Mouse (Mus musculus) liver, postnatal 0 days (tissue): ENCODE results near the gene Sez6l. TPM values are rescaled to one million over a fixed set of nuclear protein-coding genes. Genes with fewer than 3 reads are reported as not detected.

Experiments used
- ATAC-seq: fragments of 200-750 bp; cut with Nextera tagmentation; 2 replicates; pipeline ENCODE4 v1.8.0; 2017; ENCODE audit warnings: mild to moderate bottlenecking, moderate library complexity
- DNase-seq: peaks from one replicate; pipeline ENCODE4 v3.0.0-alpha.2; 2016
- H3K27ac ChIP-seq: fragments of 300-500 bp; sonication (generic); 2 replicates; pipeline ENCODE4 v1.5.1; 2014; ENCODE audit warnings: antibody characterized with exemption, moderate library complexity, mild to moderate bottlenecking, low read depth
- H3K27me3 ChIP-seq: fragments of 300-500 bp; sonication (generic); 2 replicates; pipeline ENCODE4 v1.6.1; 2014; ENCODE audit warnings: low read length, control low read depth, mixed read lengths; ENCODE audit not compliant: insufficient read depth
- H3K36me3 ChIP-seq: fragments of 300-500 bp; sonication (generic); replicated peaks from 2 replicates; pipeline ENCODE4 v1.6.1; 2014; ENCODE audit warnings: mild to moderate bottlenecking, control low read depth, low read length, moderate library complexity, mixed read lengths; ENCODE audit not compliant: insufficient read depth
- H3K4me1 ChIP-seq: fragments of 300-500 bp; sonication (generic); 2 replicates; pipeline ENCODE4 v1.6.1; 2014; ENCODE audit warnings: antibody characterized with exemption, mild to moderate bottlenecking, control low read depth; ENCODE audit not compliant: insufficient read depth
- H3K4me2 ChIP-seq: fragments of 300-500 bp; sonication (generic); 2 replicates; pipeline ENCODE4 v1.6.1; 2014; ENCODE audit warnings: low read depth, mild to moderate bottlenecking, low read length, moderate library complexity, mixed read lengths
- H3K4me3 ChIP-seq: fragments of 300-500 bp; sonication (generic); 2 replicates; pipeline ENCODE4 v1.5.1; 2014; ENCODE audit warnings: low read depth, low read length
- H3K9ac ChIP-seq: fragments of 300-500 bp; sonication (generic); replicated peaks from 2 replicates; pipeline ENCODE4 v1.6.1; 2014; ENCODE audit warnings: mild to moderate bottlenecking, moderate library complexity
- H3K9me3 ChIP-seq: fragments of 300-500 bp; sonication (generic); 2 replicates; pipeline ENCODE4 v1.6.1; 2016; ENCODE audit warnings: mild to moderate bottlenecking, control low read depth, low read length, mixed read lengths
- CTCF ChIP-seq: sonication (generic); IDR thresholded peaks from 2 replicates; pipeline ENCODE4 v1.5.1; 2016; ENCODE audit warnings: antibody characterized with exemption, low read depth
- EP300 ChIP-seq: IDR thresholded peaks from 2 replicates; pipeline ENCODE4 v1.6.1; 2016; ENCODE audit warnings: antibody characterized with exemption, low read depth, mild to moderate bottlenecking
- WGBS: fragments of 180-500 bp; shearing (Covaris S2); extraction: QIAGEN DNeasy Blood & Tissue Kit; methylation state at CpG from one replicate; pipeline ENCODE4 v1.1.7; 2014; ENCODE audit not compliant: insufficient replicate concordance; 5-methylcytosine and 5-hydroxymethylcytosine counted together
- polyA plus RNA-seq: library from polyadenylated mRNA; unstranded; fragments of >200 nt; fragmentation: Nextera tagmentation; extraction: Ambion mirVana; gene quantifications from 2 replicates; pipeline ENCODE4 v1.2.1, GENCODE M21; 2015

Gene Sez6l
- polyA plus RNA-seq, 1 experiment from 2014 or later = not detected

DNA sequence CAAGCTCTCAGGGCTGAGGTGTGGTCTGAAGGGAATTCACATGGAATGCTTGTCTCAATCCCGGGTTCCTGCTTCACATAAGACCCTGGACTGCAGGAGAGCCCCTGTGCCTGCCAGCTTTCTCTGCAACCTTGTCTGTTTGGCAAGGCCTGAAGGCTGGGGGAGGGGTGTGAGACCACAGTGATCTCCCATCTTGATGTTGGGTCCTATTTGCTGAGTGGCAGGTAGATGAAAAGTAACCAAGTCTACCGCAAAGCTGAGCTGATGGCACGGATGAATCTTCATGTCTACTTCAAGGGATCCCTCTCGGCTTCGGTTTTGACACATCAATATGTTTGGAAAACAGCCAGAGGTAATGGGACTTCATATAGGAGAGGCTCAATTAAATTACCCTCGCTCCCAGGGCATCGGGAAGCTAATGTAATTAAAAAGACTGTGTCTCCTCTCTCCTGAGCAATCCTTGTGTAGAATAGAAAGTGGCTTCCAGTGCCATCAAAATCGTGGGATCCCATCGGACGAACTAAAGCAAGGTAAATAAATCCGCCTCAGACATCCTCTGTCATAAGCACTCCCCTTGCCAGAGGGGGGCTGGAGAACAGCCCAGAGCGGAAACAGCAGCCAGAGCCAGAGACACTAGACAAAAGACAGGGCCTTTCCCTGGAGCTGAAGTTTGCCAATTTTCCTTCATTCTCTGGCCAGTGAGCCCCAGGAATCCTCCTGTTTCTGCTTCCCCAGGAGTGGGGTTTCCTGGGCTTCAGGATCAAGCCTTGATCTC is 28.0 kb downstream of the Sez6l start:
- no peak for ATAC-seq
- no peaks in the 10 kb centered on the region for H3K9me3 ChIP-seq
- 59% methylated on average over 12 of the region's 12 CpGs for WGBS
- no peaks in the 10 kb centered on the region for H3K4me1 ChIP-seq
- H3K9ac ChIP-seq = no peak overlapping the region
- H3K27me3 ChIP-seq = no peaks in the 10 kb centered on the region
- no peak for TF ChIP-seq EP300
- no peak for TF ChIP-seq CTCF
- H3K4me2 ChIP-seq = no peak overlapping the region
- H3K4me3 ChIP-seq = no peak overlapping the region
- H3K27ac ChIP-seq = no peak overlapping the region
- no peak for DNase-seq
- no peaks in the 10 kb centered on the region for H3K36me3 ChIP-seq

DNA sequence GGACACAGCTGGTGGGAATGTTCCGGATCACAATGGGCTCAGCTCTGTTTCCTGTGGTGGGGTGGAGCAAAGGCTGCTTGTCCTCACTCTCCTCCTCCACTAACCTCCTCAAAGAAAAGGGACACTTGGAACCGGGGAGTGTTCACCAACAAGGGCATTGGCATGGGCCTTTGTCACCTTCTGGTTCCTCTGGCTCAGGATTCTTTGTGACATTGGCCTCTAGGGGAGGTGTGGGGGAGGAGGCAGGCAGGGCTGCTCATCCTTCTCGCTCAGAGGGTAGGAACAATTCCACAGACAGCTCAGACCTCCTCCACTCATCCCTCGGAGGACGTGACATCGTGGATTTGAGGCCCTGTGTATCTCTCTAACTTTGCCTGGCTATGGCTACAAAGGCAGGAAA is 30.2 kb downstream of the Sez6l start:
- Histone ChIP-seq H3K27ac (no peak overlapping the region), H3K36me3 (no peaks in the 10 kb centered on the region), H3K4me1 (no peaks in the 10 kb centered on the region), H3K9me3 (no peaks in the 10 kb centered on the region), H3K4me3 (no peak overlapping the region), H3K27me3 (no peaks in the 10 kb centered on the region), H3K9ac (no peak overlapping the region), H3K4me2 (no peak overlapping the region)
- TF ChIP-seq EP300 = no peak
- WGBS = 41% methylated on average over 6 of the region's 6 CpGs
- DNase-seq (no peak), ATAC-seq (no peak)

DNA sequence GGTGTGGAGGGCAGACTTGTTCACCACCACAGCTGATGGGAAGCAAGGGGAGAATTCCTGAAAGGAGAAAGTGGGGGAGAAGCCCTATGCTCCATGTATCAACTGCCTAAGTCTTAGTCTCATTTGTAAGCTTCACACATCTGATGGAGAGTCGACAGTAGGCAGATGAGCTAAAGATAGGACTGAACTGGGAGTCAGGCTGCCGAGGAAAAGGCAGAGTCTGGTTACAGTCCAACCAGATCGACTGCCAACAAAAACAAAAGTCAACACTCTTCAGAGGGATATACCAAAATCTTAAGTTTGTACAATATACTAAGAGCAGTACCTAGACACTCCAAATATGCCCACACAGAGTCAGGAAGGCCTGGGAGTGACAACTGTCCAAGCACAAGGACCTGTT is 38.7 kb downstream of the Sez6l start:
- 45% methylated on average over 3 of the region's 3 CpGs for WGBS
- no peak for ATAC-seq

DNA sequence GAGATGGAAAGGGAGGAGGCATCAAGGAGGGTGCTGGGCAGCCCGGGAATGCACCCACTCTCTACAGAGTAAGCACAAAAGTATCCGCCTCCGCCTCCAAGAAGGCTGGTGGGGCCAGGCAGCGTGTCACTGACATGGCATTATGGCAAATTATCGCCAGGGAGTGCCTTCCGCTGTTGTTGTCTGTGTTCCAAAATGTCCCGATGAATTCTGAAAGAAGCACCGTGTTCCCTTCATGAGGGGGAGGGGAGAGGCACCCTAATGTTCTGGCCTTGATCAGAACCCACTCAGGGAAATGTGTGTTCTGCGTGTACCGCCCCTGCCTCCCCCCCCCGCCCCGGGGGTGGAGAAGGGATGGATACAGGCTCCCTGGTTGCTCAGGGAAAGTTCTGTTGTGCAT is 41.1 kb downstream of the Sez6l start:
- DNase-seq = no peak
- TF ChIP-seq CTCF (no peak), EP300 (no peak)
- H3K4me1 ChIP-seq = no peaks in the 10 kb centered on the region
- no peak overlapping the region for H3K4me3 ChIP-seq
- H3K27me3 ChIP-seq = 0 out of 2 replicates have a peak, but pooled peaks cover 2% of the 10 kb centered on the region
- H3K9ac ChIP-seq = no peak overlapping the region
- H3K27ac ChIP-seq = no peak overlapping the region
- 69% methylated on average over 12 of the region's 12 CpGs for WGBS
- H3K9me3 ChIP-seq = no peaks in the 10 kb centered on the region
- no peak overlapping the region for H3K4me2 ChIP-seq
- ATAC-seq = no peak
- no peaks in the 10 kb centered on the region for H3K36me3 ChIP-seq

More for the DNA sequence above, 38.7 kb downstream of the Sez6l start:
- no peak for DNase-seq
- no peak overlapping the region for H3K9ac ChIP-seq
- H3K4me3 ChIP-seq = no peak overlapping the region
- H3K4me1 ChIP-seq = no peaks in the 10 kb centered on the region
- no peak overlapping the region for H3K4me2 ChIP-seq
- TF ChIP-seq EP300 (no peak), CTCF (no peak)
- H3K36me3 ChIP-seq = no peaks in the 10 kb centered on the region
- no peaks in the 10 kb centered on the region for H3K9me3 ChIP-seq
- 0 out of 2 replicates have a peak, but pooled peaks cover 2% of the 10 kb centered on the region for H3K27me3 ChIP-seq
- no peak overlapping the region for H3K27ac ChIP-seq

DNA sequence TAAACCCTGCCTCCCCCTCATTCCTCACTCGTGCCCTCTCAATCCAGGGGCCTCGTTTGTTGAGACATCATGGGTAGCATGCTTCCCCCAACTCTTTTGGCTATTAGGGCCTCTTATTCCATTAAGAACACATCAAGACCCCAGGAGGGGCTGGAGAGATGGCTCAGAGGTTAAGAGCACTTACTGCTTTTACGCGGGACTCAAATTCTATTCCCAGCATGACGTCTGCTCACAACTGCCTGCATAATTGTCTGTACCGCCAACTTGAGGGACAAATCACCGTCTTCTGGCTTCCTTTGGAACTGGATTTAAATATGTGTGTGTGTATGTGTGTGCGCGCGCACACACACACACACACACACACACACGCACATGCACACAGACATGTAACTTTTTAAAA is 42.8 kb downstream of the Sez6l start:
- ATAC-seq (no peak), DNase-seq (no peak)
- 62% methylated on average over 11 of the region's 11 CpGs for WGBS
- Histone ChIP-seq H3K4me1 (no peaks in the 10 kb centered on the region), H3K4me3 (no peak overlapping the region), H3K27ac (no peak overlapping the region), H3K36me3 (no peaks in the 10 kb centered on the region), H3K27me3 (0 out of 2 replicates have a peak, but pooled peaks cover 2% of the 10 kb centered on the region), H3K4me2 (no peak overlapping the region), H3K9ac (no peak overlapping the region), H3K9me3 (no peaks in the 10 kb centered on the region)
- no peak for TF ChIP-seq CTCF
- no peak for TF ChIP-seq EP300

DNA sequence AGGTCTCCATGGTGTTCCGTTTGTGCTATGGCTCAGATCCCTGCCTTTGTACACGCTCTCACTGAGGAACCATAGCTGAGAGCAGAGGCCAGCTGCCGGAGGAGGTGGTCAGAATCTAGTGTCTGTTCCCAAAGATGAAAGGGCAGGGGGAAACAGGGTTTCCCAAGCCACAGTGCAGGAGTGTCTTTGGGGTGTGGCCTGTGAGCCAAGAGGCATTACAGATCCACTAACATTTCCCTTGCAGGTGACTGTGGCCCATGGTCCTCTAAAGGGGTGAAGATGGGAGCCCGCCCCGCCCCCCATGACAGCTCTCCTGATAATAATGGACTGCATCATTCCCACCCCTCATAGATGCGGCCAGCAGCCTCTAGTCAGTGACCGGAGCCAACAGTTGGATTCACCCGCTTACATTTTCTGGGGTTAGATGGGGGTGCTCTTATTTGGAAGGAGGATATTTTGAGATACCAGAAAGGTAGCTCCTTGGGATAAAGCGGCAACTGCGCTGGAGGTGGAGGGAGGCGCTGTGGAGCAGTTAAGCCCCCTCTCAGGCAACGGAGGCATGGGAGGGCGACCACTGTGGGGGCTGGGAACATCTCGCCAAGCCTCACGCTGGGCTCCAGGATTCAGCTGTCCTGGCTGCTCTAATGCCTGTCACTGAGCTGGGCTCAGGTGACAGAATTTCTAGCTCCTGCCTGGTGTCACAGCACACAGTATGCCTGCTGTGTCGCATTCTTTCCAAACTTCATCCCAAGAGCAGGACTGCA is 43.5 kb downstream of the Sez6l start:
- no peak overlapping the region for H3K27ac ChIP-seq
- WGBS = 45% methylated on average over 16 of the region's 16 CpGs
- H3K9me3 ChIP-seq = no peaks in the 10 kb centered on the region
- no peak for DNase-seq
- no peak for ATAC-seq
- H3K36me3 ChIP-seq = no peaks in the 10 kb centered on the region
- no peak overlapping the region for H3K4me2 ChIP-seq
- no peak for TF ChIP-seq CTCF
- no peak for TF ChIP-seq EP300
- no peak overlapping the region for H3K4me3 ChIP-seq
- H3K4me1 ChIP-seq = no peaks in the 10 kb centered on the region
- H3K27me3 ChIP-seq = no peaks in the 10 kb centered on the region
- no peak overlapping the region for H3K9ac ChIP-seq
